Mouse (Mus musculus) left cerebral cortex, postnatal 36 days (tissue): Measurements from ENCODE around the gene Mrps31. TPM values are rescaled to one million over a fixed set of nuclear protein-coding genes. Genes with fewer than 3 reads are reported as not detected.

Source experiments
- total RNA-seq, 2 experiments: library from RNA; stranded (reverse); gene quantifications; 2 replicates each; pipeline ENCODE4 v1.2.3; 2021

Gene Mrps31
- total RNA-seq, 2 experiments from 2014 or later, result 22.4 to 22.8 TPM

Other genes starting within 250 kb of the Mrps31 start
- gene Nek3, start 244.9 kb upstream of the Mrps31 start, total RNA-seq, result 1 to 10 TPM; 1.7 to 2.2 TPM
- under 1 TPM; 0.62 to 0.86 TPM for gene Ckap2, start 225.5 kb upstream of the Mrps31 start, total RNA-seq
- gene Vps36, start 218.6 kb upstream of the Mrps31 start, total RNA-seq, result 10 to 100 TPM; 24.9 to 28.1 TPM
- gene Thsd1, start 184.0 kb upstream of the Mrps31 start, total RNA-seq, result 1 to 10 TPM; 3.4 to 3.9 TPM
- not detected for gene Tpte, start 127.9 kb upstream of the Mrps31 start, total RNA-seq
- 10 to 100 TPM; 11.7 to 12.7 TPM for gene Slc25a15, start 12.8 kb upstream of the Mrps31 start, total RNA-seq